Mouse (Mus musculus) limb, embryonic 11.5 days (tissue): ENCODE data around the gene B2m. TPM values are rescaled to one million over a fixed set of nuclear protein-coding genes. Genes with fewer than 3 reads are reported as not detected.

Experiments used
- ATAC-seq: fragments of 200-750 bp; cut with Nextera tagmentation; 2 replicates; pipeline ENCODE4 v1.8.0; 2017; ENCODE audit warnings: low read depth; ENCODE audit not compliant: insufficient number of reproducible peaks, low FRiP score, low TSS enrichment
- DNase-seq: peaks from one replicate; pipeline ENCODE4 v3.0.0-alpha.2; 2015; ENCODE audit warnings: low spot score
- H3K27ac ChIP-seq: fragments of 300-500 bp; sonication (generic); replicated peaks from 2 replicates; pipeline ENCODE4 v1.5.1; 2014; ENCODE audit warnings: low read depth, mild to moderate bottlenecking, low read length
- H3K27me3 ChIP-seq: fragments of 300-500 bp; sonication (generic); 2 replicates; pipeline ENCODE4 v1.6.1; 2014; ENCODE audit warnings: mild to moderate bottlenecking, low read length, mixed read lengths; ENCODE audit not compliant: control insufficient read depth, insufficient read depth
- H3K36me3 ChIP-seq: fragments of 300-500 bp; sonication (generic); 2 replicates; pipeline ENCODE4 v1.6.1; 2014; ENCODE audit warnings: mild to moderate bottlenecking, low read length, moderate library complexity, mixed read lengths; ENCODE audit not compliant: control insufficient read depth, insufficient read depth
- H3K4me1 ChIP-seq: fragments of 300-500 bp; sonication (generic); 2 replicates; pipeline ENCODE4 v1.6.1; 2014; ENCODE audit warnings: low read length, mixed read lengths; ENCODE audit not compliant: control insufficient read depth, insufficient read depth
- H3K4me2 ChIP-seq: fragments of 300-500 bp; sonication (generic); 2 replicates; pipeline ENCODE4 v1.6.1; 2014; ENCODE audit warnings: low read depth, mild to moderate bottlenecking, moderate library complexity; ENCODE audit not compliant: severe bottlenecking
- H3K4me3 ChIP-seq: fragments of 300-500 bp; sonication (generic); 2 replicates; pipeline ENCODE4 v1.5.1; 2014; ENCODE audit warnings: low read depth, low read length
- H3K9ac ChIP-seq: fragments of 300-500 bp; sonication (generic); 2 replicates; pipeline ENCODE4 v1.6.1; 2014; ENCODE audit warnings: mild to moderate bottlenecking, low read length
- H3K9me3 ChIP-seq: fragments of 300-500 bp; sonication (generic); 2 replicates; pipeline ENCODE4 v1.6.1; 2016; ENCODE audit warnings: low read length; ENCODE audit not compliant: control insufficient read depth
- WGBS: fragments of 180-500 bp; shearing (Covaris S2); extraction: QIAGEN DNeasy Blood & Tissue Kit; methylation state at CpG from one replicate; pipeline ENCODE4 v1.1.7; 2014; 5-methylcytosine and 5-hydroxymethylcytosine counted together
- polyA plus RNA-seq: library from polyadenylated mRNA; unstranded; fragments of >200 nt; fragmentation: Nextera tagmentation; extraction: Ambion mirVana; gene quantifications from 2 replicates; pipeline ENCODE4 v1.2.1, GENCODE M21; 2014

Gene B2m
- polyA plus RNA-seq, 1 experiment from 2014 or later = 112 TPM

DNA sequence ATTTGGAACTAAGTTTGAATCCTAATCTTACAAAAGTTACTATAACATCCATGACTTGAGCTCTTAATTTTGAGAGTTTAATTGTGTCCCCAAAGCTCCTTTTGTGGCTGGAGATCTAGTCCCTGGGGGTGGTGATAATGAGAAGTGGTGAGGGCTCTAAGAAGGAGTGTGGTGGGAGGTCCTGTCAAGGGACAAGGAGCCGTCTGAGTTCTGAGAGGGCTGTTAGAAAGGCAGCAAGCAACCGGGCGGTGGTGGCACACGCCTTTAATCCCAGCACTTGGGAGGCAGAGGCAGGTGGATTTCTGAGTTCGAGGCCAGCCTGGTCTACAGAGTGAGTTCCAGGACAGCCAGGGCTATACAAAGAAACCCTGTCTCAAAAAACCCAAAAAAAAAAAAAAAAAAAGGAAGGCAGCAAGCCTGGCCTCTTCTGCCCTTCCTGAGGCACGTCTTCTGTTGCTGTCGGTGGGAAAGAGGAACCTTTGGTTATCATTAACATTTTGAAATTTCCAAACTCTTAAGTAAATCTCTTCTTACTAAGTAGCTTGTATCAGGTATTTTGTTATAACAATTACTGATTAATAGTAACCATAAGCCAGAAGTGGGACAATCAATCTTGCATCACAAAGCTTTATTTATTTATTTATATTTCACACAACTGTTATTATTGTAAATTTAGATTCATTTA, 6.3 kb downstream of the B2m start:
- no peak overlapping the region for H3K9ac ChIP-seq
- H3K4me3 ChIP-seq = no peak overlapping the region
- H3K9me3 ChIP-seq = no peaks in the 10 kb centered on the region
- DNase-seq (no peak), ATAC-seq (no peak)
- 81% methylated on average over 6 of the region's 7 CpGs for WGBS
- no peaks in the 10 kb centered on the region; the same call in 1 of the 2 replicates for H3K4me1 ChIP-seq
- no peaks in the 10 kb centered on the region; the same call in 1 of the 2 replicates for H3K36me3 ChIP-seq
- no peak overlapping the region for H3K4me2 ChIP-seq
- H3K27ac ChIP-seq = no peak overlapping the region
- no peaks in the 10 kb centered on the region for H3K27me3 ChIP-seq

DNA sequence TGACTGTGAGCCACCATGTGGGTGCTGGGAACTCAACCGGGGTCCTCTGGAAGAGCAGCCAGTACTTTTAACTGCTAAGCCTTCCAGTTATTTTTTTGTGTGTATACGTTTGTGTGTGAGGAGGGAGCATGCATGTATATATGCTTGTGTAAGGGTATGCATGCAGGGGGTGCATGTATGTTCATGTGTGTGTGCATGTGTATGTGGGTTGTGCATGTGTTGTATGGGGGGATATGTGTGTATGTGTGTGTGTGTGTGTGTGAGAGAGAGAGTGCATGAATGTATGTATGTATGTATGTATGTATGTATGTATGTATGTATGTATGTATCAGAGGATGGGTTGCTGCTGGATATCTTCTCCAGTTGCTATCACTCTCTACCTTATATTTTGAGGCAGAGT, 7.0 kb downstream of the B2m start:
- Histone ChIP-seq H3K9ac (no peak overlapping the region), H3K36me3 (no peaks in the 10 kb centered on the region; the same call in 1 of the 2 replicates), H3K4me1 (no peaks in the 10 kb centered on the region; the same call in 1 of the 2 replicates), H3K27ac (no peak overlapping the region), H3K4me3 (no peak overlapping the region), H3K27me3 (no peaks in the 10 kb centered on the region), H3K4me2 (no peak overlapping the region), H3K9me3 (no peaks in the 10 kb centered on the region)
- WGBS = 93% methylated on average over 2 of the region's 2 CpGs
- ATAC-seq (no peak), DNase-seq (no peak)

DNA sequence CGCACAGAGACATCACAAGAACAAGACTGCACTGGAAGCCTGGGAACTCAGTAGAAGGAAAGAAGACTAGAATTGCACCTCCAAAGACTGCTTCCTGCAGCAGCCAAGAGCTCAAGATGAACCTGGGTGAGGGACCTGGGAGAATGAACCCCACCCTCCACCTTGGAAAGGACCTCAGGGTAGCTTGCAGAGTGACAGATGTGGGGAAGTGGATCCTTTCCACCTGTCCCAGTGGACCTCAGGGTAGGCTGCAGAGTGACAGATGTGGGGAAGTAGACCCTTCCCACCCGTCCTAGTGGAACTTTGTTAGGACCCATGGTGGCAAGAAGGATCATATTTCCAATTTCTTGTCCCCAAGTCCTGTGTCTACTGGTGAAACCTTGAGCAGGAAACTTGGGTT, 7.8 kb downstream of the B2m start:
- Histone ChIP-seq H3K27me3 (no peaks in the 10 kb centered on the region), H3K36me3 (no peaks in the 10 kb centered on the region; the same call in 1 of the 2 replicates), H3K4me1 (no peaks in the 10 kb centered on the region; the same call in 1 of the 2 replicates), H3K27ac (no peak overlapping the region), H3K9me3 (no peaks in the 10 kb centered on the region), H3K4me3 (no peak overlapping the region), H3K9ac (no peak overlapping the region), H3K4me2 (no peak overlapping the region)
- WGBS = 80% methylated on average over 2 of the region's 2 CpGs
- no peak for ATAC-seq
- DNase-seq = no peak

DNA sequence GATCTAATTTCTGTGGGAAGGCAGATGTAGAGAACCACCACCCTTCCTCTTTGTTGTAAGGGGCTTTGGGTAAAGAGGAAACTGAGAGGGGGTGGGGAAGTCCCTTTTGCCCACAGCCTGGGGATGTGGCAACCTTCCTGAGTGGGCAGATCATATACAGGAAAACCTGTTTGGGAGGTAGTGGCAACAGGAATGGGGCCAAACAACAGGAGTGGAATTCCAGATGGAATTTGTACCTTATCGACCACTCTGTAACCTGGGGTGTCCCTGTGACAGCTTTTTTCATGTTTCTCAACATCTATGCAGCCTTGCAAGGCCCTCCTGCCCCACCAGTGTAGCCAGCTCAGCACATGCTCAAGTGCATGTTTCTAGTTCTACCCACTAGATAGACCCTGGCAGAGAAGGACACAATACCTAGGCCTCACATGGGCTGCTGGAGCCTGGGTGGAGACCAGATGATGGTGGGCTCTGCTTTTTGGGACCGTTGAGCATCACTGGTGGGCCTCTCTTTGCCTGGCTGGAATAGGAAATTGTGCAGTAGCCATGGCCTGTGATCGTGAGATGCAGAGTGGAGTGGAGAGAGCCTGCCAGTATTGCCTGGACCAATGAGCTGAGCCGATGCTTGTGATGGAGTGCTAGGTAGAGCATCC, 8.7 kb downstream of the B2m start:
- WGBS = 93% methylated on average over 4 of the region's 4 CpGs
- Histone ChIP-seq H3K27me3 (no peaks in the 10 kb centered on the region), H3K4me1 (no peaks in the 10 kb centered on the region; the same call in 1 of the 2 replicates), H3K4me2 (no peak overlapping the region), H3K9me3 (no peaks in the 10 kb centered on the region), H3K36me3 (no peaks in the 10 kb centered on the region; the same call in 1 of the 2 replicates), H3K4me3 (no peak overlapping the region), H3K27ac (no peak overlapping the region), H3K9ac (no peak overlapping the region)
- ATAC-seq (no peak), DNase-seq (no peak)

DNA sequence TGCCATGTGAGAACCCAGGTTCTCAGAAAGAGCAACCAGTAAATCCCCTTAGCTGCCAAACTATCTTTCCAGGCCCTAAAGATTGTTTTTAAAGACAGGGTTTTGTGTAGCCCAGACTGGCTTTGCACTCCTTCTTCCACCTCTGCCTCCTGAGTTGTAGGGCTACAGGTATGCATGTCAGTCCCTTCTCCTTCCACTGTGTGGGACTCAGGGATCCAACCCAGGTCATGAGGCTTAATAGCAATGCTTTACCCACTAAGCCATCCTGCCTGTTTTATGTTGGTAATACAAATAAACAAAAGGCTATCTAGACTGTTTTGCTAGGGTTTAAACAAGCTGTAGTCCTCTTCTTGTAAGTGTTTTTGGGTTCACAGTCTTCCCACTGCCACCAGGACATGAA, 10.1 kb downstream of the B2m start:
- ATAC-seq (no peak), DNase-seq (no peak)
- H3K27me3 ChIP-seq = no peaks in the 10 kb centered on the region
- H3K4me3 ChIP-seq = no peak overlapping the region
- no peak overlapping the region for H3K27ac ChIP-seq
- no peak overlapping the region for H3K9ac ChIP-seq
- no peaks in the 10 kb centered on the region; the same call in 1 of the 2 replicates for H3K4me1 ChIP-seq
- no peak overlapping the region for H3K4me2 ChIP-seq
- no peaks in the 10 kb centered on the region; the same call in 1 of the 2 replicates for H3K36me3 ChIP-seq
- H3K9me3 ChIP-seq = no peaks in the 10 kb centered on the region

DNA sequence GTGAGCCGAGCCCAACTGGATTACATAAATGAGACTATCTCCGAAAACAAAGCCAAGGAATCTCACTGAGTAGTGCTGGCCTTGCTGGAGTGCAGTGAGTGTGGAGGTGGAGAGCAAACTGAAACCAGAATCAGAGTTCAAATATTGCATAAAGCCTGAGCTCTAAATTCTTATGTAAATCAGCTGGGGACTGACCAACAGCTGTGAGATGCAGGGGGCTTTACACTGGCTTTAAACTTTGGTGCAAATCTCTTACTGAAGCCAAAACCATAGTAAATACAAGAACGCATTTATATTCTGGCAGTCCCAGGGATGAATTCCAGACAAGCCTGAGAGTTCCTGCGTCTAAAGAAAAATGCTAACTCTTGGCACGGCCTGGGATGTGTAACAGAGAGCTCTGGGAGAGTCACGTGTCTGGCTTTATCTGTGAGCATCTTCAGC, 10.9 kb downstream of the B2m start:
- no peak overlapping the region for H3K9ac ChIP-seq
- no peaks in the 10 kb centered on the region; the same call in 1 of the 2 replicates for H3K4me1 ChIP-seq
- peak; percentile 8 for DNase-seq
- H3K36me3 ChIP-seq = no peaks in the 10 kb centered on the region; the same call in 1 of the 2 replicates
- ATAC-seq = no peak
- no peak overlapping the region for H3K4me2 ChIP-seq
- H3K27me3 ChIP-seq = no peaks in the 10 kb centered on the region
- H3K27ac ChIP-seq = no peak overlapping the region
- no peak overlapping the region for H3K4me3 ChIP-seq
- no peaks in the 10 kb centered on the region for H3K9me3 ChIP-seq
- 71% methylated on average over 6 of the region's 6 CpGs for WGBS

DNA sequence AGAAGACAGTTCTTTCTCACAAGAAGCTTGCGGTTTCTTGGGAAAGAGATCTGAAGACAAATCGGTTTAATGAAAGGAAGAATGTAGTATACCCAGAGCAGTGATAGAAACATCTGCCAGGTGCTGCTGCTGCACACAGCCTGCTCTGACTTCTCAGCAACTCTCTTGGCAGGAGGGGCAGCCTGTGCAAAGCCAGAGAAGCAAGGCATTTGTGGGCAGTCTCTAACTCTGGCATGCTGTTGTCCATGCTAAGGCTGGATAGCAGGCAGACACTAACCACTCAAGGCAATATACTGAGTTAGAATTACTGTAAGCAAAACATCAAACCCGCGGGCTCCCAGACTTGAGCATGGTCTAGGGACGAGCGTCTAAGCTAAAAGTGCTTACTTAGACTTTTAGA, 12.2 kb downstream of the B2m start:
- DNase-seq (no peak), ATAC-seq (no peak)
- Histone ChIP-seq H3K9ac (no peak overlapping the region), H3K4me2 (no peak overlapping the region), H3K4me1 (no peaks in the 10 kb centered on the region; the same call in 1 of the 2 replicates), H3K4me3 (no peak overlapping the region), H3K36me3 (no peaks in the 10 kb centered on the region), H3K27ac (no peak overlapping the region), H3K27me3 (no peaks in the 10 kb centered on the region), H3K9me3 (no peaks in the 10 kb centered on the region)
- WGBS = 83% methylated on average over 6 of the region's 6 CpGs

DNA sequence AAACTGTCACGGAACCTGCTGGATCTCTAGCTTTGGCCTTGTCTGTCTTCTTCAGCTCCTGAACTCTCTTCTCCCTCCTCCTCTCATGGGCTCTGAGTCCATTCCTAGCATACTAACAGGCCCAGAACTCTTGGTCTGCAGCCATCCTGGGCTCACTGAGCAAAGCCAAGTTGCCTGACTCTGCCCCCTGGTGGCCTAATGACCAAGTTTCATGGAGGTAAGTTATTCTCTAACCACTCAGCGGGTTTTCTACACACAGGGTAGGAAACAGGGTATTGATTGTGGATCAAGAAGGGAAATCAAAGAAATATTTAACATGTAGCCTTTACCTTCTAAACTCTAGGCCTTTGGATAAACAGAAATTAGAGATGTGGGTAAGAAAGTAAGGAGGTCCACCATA, 13.2 kb downstream of the B2m start, which contains the start of gene Trim69:
Gene Trim69 (plus strand): TSS at position 21 of the 400 bp plus-strand sequence.
- peak; percentile 39; the same call in 1 of the 2 replicates for ATAC-seq
- no peak within 1 kb of the TSS for H3K27ac ChIP-seq

More for the DNA sequence above, 13.2 kb downstream of the B2m start, which contains the start of gene Trim69:
- Histone ChIP-seq H3K9me3 (no peaks in the 10 kb centered on the region), H3K4me2 (no peak within 1 kb of the TSS), H3K4me3 (no peak within 1 kb of the TSS), H3K4me1 (no peaks in the 10 kb centered on the region; the same call in 1 of the 2 replicates), H3K36me3 (no peaks in the 10 kb centered on the region), H3K27me3 (no peaks in the 10 kb centered on the region), H3K9ac (no peak within 1 kb of the TSS)
- peak; percentile 86 for DNase-seq
- 47% methylated on average over 2 of the region's 2 CpGs for WGBS
